Mouse (Mus musculus) forebrain, embryonic 16.5 days (tissue): Measurements from ENCODE around the gene Arhgef10l. TPM values are rescaled to one million over a fixed set of nuclear protein-coding genes. Genes with fewer than 3 reads are reported as not detected.

Source experiments
- ATAC-seq: fragments of 200-750 bp; cut with Nextera tagmentation; 2 replicates; pipeline ENCODE4 v1.8.0; 2017; ENCODE audit warnings: mild to moderate bottlenecking, moderate library complexity
- H3K27ac ChIP-seq: fragments of 300-500 bp; sonication (generic); 2 replicates; pipeline ENCODE4 v1.5.1; 2014; ENCODE audit warnings: low read length, control low read depth
- H3K27me3 ChIP-seq: fragments of 300-500 bp; sonication (generic); replicated peaks from 2 replicates; pipeline ENCODE4 v1.6.1; 2014; ENCODE audit warnings: low read length; ENCODE audit not compliant: control insufficient read depth, insufficient read depth
- H3K36me3 ChIP-seq: fragments of 300-500 bp; sonication (generic); 2 replicates; pipeline ENCODE4 v1.6.1; 2014; ENCODE audit not compliant: control insufficient read depth, insufficient read depth
- H3K4me1 ChIP-seq: fragments of 300-500 bp; sonication (generic); replicated peaks from 2 replicates; pipeline ENCODE4 v1.6.1; 2014; ENCODE audit warnings: low read length; ENCODE audit not compliant: control insufficient read depth, insufficient read depth
- H3K4me2 ChIP-seq: fragments of 300-500 bp; sonication (generic); 2 replicates; pipeline ENCODE4 v1.6.1; 2014; ENCODE audit warnings: mild to moderate bottlenecking, low read length, control low read depth
- H3K4me3 ChIP-seq: fragments of 300-500 bp; sonication (generic); replicated peaks from 2 replicates; pipeline ENCODE4 v1.5.1; 2014; ENCODE audit warnings: mild to moderate bottlenecking, low read length, control low read depth
- H3K9ac ChIP-seq: fragments of 300-500 bp; sonication (generic); replicated peaks from 2 replicates; pipeline ENCODE4 v1.6.1; 2014; ENCODE audit warnings: low read depth, low read length, control low read depth
- H3K9me3 ChIP-seq: fragments of 300-500 bp; sonication (generic); 2 replicates; pipeline ENCODE4 v1.6.1; 2016; ENCODE audit warnings: low read length; ENCODE audit not compliant: control insufficient read depth
- WGBS: fragments of 180-500 bp; shearing (Covaris S2); extraction: QIAGEN DNeasy Blood & Tissue Kit; methylation state at CpG from one replicate; pipeline ENCODE4 v1.1.7; 2014; 5-methylcytosine and 5-hydroxymethylcytosine counted together
- polyA plus RNA-seq: library from polyadenylated mRNA; unstranded; fragments of >200 nt; fragmentation: Nextera tagmentation; extraction: Ambion mirVana; gene quantifications from 2 replicates; pipeline ENCODE4 v1.2.1, GENCODE M21; 2015

Gene Arhgef10l
- polyA plus RNA-seq, 1 experiment from 2014 or later: 23.0 TPM

DNA sequence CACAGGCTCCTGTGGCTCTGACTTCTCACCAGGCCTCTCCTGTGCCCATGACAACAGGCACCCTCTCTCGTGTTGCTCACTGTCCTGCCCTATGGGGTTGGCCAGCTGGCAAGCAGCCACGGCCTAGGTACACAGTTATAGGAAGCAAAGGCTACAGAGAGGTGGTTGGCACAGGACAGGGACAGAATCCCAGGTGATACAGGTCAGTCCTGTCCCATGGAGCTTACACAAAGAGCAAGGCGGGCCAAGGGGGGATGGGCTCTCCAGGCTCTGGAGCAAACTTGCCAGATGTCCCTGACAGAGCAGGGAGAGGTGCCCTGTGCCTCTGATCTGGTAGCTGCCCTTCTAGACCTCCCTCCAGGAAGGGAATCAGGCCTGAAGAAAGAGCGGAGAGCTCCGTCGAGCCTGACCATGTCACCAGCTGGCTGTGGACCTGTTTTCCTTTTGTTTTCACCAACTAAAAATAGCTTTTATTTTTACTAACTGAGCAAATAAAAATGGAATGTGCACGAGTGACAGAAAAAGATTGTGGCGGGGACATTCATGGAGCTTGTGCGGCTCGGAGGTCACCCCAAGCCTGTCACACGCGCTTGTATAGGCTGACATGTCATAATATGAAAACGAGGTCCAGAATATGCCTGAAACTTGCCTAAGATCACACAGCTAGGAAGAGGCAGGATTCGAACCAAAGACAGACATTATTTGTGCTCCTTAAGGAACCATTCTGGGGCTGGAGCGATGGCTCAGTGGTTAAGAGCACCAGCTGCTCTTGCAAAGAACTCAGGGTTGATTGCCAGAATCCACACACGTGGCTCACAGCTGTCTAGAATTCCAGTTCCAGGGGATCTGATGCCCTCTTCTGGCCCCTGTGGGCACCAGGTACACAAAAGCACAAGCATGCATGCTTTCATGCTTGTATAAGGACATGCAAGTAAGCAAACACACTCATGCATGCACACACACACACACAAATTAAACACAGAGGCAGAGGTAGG lies 48.1 kb downstream of the Arhgef10l start:
- WGBS: 57% methylated on average over 16 of the region's 16 CpGs
- Histone ChIP-seq H3K4me1 (peaks cover 9% of the 10 kb centered on the region; the same call in 1 of the 2 replicates), H3K27ac (no peak overlapping the region), H3K4me3 (no peak overlapping the region), H3K4me2 (no peak overlapping the region), H3K9ac (no peak overlapping the region), H3K36me3 (no peaks in the 10 kb centered on the region), H3K9me3 (no peaks in the 10 kb centered on the region), H3K27me3 (no peaks in the 10 kb centered on the region)
- no peak for ATAC-seq

DNA sequence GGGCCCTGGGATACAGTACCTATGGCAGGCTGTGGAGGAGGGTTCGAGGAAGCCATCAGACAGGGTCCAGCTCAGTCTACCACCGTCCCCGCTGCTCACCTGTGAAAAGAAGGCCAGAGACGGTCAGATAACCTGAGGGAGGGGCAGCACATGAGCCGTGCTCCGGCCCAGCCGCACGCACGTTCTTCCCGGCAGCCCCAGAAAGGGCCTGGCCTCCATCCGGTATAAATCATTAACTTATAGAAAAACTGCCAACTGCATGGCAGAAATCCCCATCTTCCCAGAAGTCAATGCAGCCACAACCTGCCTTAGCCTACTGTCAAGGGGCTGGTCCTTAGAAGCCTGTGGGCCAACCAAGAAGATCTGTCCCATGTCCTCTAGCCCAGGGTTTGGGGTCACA lies 48.9 kb downstream of the Arhgef10l start:
- H3K9me3 ChIP-seq: no peaks in the 10 kb centered on the region
- H3K4me3 ChIP-seq: no peak overlapping the region
- no peaks in the 10 kb centered on the region for H3K27me3 ChIP-seq
- no peak overlapping the region for H3K27ac ChIP-seq
- ATAC-seq: no peak
- peaks cover 7% of the 10 kb centered on the region; the same call in 1 of the 2 replicates for H3K4me1 ChIP-seq
- WGBS: 94% methylated on average over 11 of the region's 11 CpGs
- no peak overlapping the region for H3K4me2 ChIP-seq
- H3K36me3 ChIP-seq: no peaks in the 10 kb centered on the region
- no peak overlapping the region for H3K9ac ChIP-seq

DNA sequence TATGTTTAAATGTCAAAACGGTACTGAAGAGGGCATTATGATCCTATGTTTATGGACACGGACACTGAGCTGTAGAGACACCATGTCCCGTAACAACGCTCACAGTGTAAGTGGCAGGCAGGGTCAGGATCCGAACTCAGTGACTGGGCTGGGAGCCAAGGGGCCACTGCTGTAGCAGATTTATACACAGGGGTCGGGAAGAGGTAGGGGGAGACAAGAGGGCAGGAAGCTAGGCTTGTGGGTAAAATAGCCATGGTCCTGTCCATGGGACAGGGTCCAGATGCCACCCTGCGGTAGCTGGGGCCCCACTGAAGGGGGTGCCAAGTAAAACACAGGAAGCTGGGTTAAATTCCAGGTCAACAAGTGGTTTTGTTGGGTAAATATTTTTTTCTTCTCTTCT lies 49.6 kb downstream of the Arhgef10l start:
- H3K9ac ChIP-seq: no peak overlapping the region
- H3K27me3 ChIP-seq: no peaks in the 10 kb centered on the region
- H3K4me1 ChIP-seq: peaks cover 7% of the 10 kb centered on the region; the same call in 1 of the 2 replicates
- no peak overlapping the region for H3K27ac ChIP-seq
- no peak for ATAC-seq
- no peaks in the 10 kb centered on the region for H3K9me3 ChIP-seq
- H3K4me2 ChIP-seq: no peak overlapping the region
- no peak overlapping the region for H3K4me3 ChIP-seq
- 77% methylated on average over 7 of the region's 7 CpGs for WGBS
- no peaks in the 10 kb centered on the region for H3K36me3 ChIP-seq

DNA sequence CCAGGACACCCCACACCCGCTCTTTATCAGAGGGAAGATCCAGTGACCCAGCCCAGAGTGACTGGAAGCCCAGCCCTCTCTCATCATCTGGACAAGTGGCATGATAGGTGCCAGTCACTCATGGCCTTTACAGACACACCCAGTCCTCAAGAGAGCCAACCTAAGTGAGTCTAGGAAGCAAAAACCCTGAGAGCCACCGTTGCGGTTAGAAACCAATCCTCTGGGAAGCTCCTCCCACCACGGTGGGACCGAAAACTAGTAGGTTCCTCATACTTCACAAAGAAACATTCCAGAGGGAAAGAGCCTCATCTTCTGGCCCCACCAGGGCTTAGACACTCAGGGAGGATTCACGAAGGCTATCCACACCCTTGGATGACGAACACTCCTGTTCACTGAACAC lies 50.0 kb downstream of the Arhgef10l start:
- H3K4me1 ChIP-seq: peaks cover 7% of the 10 kb centered on the region; the same call in 1 of the 2 replicates
- H3K4me3 ChIP-seq: no peak overlapping the region
- H3K27ac ChIP-seq: no peak overlapping the region
- no peak overlapping the region for H3K9ac ChIP-seq
- WGBS: 89% methylated on average over 7 of the region's 7 CpGs
- ATAC-seq: no peak
- H3K27me3 ChIP-seq: no peaks in the 10 kb centered on the region
- H3K36me3 ChIP-seq: no peaks in the 10 kb centered on the region
- no peak overlapping the region for H3K4me2 ChIP-seq
- no peaks in the 10 kb centered on the region for H3K9me3 ChIP-seq

DNA sequence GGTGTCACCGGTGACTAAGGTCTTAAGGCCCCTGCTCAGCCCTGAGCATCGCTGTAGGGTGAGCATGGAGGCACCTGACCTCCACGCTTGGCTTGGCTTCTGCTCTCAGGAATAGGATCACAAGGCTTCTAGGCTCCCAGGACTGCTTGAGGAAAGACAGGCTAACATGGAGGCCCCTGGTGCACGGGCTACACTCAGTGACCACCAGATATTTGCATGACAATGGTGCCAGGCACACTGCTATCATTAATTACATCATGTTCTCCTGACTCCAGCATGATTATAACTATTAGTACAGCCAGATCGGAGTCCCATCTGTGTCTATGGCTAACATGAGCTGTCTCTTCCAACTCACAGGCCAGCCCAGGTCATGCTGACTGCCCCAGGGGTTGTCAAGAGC lies 51.3 kb downstream of the Arhgef10l start:
- 59% methylated on average over 5 of the region's 5 CpGs for WGBS
- Histone ChIP-seq H3K4me3 (no peak overlapping the region), H3K4me2 (no peak overlapping the region), H3K27me3 (no peaks in the 10 kb centered on the region), H3K27ac (no peak overlapping the region), H3K9me3 (no peaks in the 10 kb centered on the region), H3K4me1 (peaks cover 7% of the 10 kb centered on the region; the same call in 1 of the 2 replicates), H3K36me3 (peaks cover 4% of the 10 kb centered on the region), H3K9ac (no peak overlapping the region)
- no peak for ATAC-seq

DNA sequence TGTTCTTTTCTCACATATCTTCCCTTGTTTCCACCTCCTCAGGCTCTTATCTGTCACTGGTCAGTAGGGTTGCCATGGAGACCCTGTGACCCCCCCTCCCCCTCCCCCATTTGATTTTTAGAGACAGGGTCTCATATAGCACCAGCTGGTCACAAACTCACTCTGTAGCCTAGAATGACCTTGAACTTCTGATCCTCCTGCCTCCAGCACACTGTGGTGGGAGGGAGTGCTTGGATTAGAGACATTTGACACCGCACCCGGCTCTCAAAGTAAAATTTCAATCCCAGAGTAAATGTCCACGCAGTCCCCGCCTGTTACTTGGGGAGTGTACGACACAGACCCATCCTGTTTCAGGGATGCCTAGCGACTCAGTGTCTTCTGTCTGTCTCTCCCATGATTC lies 51.7 kb downstream of the Arhgef10l start:
- H3K9me3 ChIP-seq: no peaks in the 10 kb centered on the region

DNA sequence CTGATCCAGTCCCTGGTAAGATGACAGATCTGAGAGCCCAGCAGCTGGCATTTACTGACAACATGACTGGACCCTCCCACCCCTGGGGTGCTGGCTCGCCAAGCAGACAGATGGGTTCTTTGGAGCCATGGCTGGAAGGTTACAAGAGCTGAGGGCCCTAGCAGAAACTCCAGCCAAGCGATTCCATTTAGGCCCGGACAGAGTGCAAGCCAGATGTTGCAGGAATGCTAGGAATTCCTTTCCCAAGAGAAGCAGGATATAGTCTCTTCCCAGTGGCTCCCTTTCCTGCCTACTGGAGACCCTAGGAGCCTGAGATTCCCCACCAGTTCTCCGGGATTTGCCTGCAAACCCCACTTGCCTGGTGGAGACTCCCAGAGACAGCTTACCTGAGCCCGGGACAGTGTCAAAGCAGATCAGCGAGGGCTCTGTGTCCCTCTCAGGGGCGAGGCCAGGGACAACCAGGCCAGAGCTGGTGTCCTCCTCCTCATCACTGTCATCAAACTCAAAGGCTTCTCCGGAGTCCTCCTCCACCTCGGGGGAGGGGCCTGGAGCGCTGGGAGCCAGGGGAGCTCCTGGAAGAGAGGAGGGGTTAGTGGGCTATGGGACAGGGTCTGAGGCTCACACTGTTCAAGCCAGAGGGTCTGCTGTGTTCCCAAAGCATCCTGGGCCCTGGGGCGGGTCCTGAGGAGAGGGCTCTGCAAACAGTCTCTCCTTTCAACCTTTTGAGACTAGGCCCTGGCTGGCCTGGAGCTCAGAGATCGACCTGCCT lies 54.8 kb downstream of the Arhgef10l start:
- Histone ChIP-seq H3K27me3 (no peaks in the 10 kb centered on the region), H3K9me3 (no peaks in the 10 kb centered on the region), H3K4me2 (no peak overlapping the region), H3K27ac (no peak overlapping the region), H3K9ac (no peak overlapping the region), H3K4me3 (no peak overlapping the region), H3K4me1 (0 out of 2 replicates have a peak, but pooled peaks cover 2% of the 10 kb centered on the region), H3K36me3 (peaks cover 4% of the 10 kb centered on the region)
- ATAC-seq: no peak
- WGBS: 49% methylated on average over 12 of the region's 12 CpGs

More for the DNA sequence above, 51.7 kb downstream of the Arhgef10l start:
- Histone ChIP-seq H3K27ac (no peak overlapping the region), H3K36me3 (peaks cover 4% of the 10 kb centered on the region), H3K4me3 (no peak overlapping the region), H3K4me2 (no peak overlapping the region), H3K4me1 (peaks cover 7% of the 10 kb centered on the region; the same call in 1 of the 2 replicates), H3K9ac (no peak overlapping the region), H3K27me3 (no peaks in the 10 kb centered on the region)
- ATAC-seq: no peak
- WGBS: 89% methylated on average over 6 of the region's 6 CpGs

DNA sequence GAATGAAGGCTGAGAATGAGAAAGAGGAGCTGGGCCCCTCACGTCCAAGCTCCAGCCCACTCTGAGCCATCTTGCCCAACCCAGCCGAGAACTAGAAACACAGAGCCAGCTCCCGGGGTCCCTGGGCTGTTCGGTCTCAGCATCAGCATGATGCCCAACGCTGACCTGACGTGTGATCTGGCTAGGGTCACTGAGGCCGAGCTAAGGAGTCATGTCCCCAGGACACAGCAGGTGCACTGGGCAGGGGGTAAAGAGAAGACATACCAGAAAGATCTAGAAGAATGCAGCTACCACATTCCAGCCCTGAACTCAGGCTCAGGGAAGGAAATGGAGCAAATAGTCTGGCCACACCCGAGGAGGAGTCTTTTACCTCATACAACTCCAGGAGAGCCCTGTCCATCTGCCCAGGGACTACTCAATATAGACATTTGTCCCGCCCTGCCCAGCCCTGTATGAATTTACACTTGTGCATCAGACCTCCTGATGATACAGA lies 57.5 kb downstream of the Arhgef10l start:
- 82% methylated on average over 9 of the region's 9 CpGs for WGBS
- H3K36me3 ChIP-seq: peaks cover 4% of the 10 kb centered on the region
- ATAC-seq: no peak

DNA sequence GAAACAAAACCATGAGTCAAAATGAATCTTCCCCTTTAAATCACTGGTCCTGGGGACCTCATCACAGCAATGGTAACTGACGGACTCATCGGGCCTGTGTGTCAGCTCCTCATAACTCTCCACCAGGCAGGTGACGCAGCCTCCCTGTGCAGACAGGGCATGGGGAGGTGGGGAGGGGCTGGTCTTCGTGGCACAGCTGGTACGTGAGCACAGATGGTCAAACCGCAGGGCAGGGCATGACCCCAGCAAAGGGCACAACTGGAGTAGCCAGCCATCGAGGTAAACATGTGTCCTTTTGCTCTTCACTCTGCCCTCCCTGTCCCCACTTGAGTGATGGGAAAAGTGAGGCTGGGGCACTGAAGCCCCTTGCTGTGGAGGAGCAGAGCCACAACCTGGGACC lies 59.0 kb downstream of the Arhgef10l start:
- Histone ChIP-seq H3K4me1 (peaks cover 6% of the 10 kb centered on the region; the same call in 1 of the 2 replicates), H3K36me3 (peaks cover 4% of the 10 kb centered on the region), H3K4me2 (no peak overlapping the region), H3K9me3 (no peaks in the 10 kb centered on the region), H3K4me3 (no peak overlapping the region), H3K27ac (no peak overlapping the region), H3K27me3 (no peaks in the 10 kb centered on the region), H3K9ac (no peak overlapping the region)
- ATAC-seq: no peak
- 90% methylated on average over 7 of the region's 7 CpGs for WGBS

More for the DNA sequence above, 57.5 kb downstream of the Arhgef10l start:
- no peak overlapping the region for H3K4me3 ChIP-seq
- H3K27me3 ChIP-seq: no peaks in the 10 kb centered on the region
- H3K4me2 ChIP-seq: no peak overlapping the region
- H3K4me1 ChIP-seq: peaks cover 6% of the 10 kb centered on the region; the same call in 1 of the 2 replicates
- H3K27ac ChIP-seq: no peak overlapping the region
- H3K9me3 ChIP-seq: no peaks in the 10 kb centered on the region
- no peak overlapping the region for H3K9ac ChIP-seq
